Mouse (Mus musculus) embryo, embryonic 11.5 days (tissue): ENCODE results near the gene Gstm6.
"Not testable (repeated sequence)": the region's sequence is repeated elsewhere in the genome, so short reads cannot be mapped to it uniquely, and the experiment has no call there.

ENCODE experiments used
- DNase-seq: peaks from one replicate; pipeline ENCODE4 v3.0.0-alpha.2; 2012; ENCODE audit warnings: low read depth, low spot score

The Gstm6 gene

GRCm38 (mm10) chr3:107895194-107895719 lies 48.3 kb downstream of the Gstm6 start:
- DNase-seq = no peak

- DNase-seq = not testable (repeated sequence)
Observed at GRCm38 (mm10) chr3:107889236-107889635, 54.3 kb downstream of the Gstm6 start.
